Mouse (Mus musculus) heart, embryonic 14.5 days (tissue): Measurements from ENCODE around the gene Arl8a. TPM values are rescaled to one million over a fixed set of nuclear protein-coding genes. Genes with fewer than 3 reads are reported as not detected.
"Not testable (repeated sequence)": the region's sequence is repeated elsewhere in the genome, so short reads cannot be mapped to it uniquely, and the experiment has no call there.

Source experiments
- ATAC-seq: fragments of 200-750 bp; cut with Nextera tagmentation; 2 replicates; pipeline ENCODE4 v1.8.0; 2017; ENCODE audit warnings: low read depth, moderate TSS enrichment; ENCODE audit not compliant: insufficient number of reproducible peaks, insufficient read depth, low FRiP score
- H3K27ac ChIP-seq, 2 experiments: fragments of 200-500 bp in 1 of 2; fragments of 300-500 bp in 1 of 2; sonication (generic) in 1 of 2; replicated peaks in 1 of 2; 2 replicates each; pipeline ENCODE4 v1.5.1; 2012 to 2014; ENCODE audit warnings: low read depth in 2 of 2, low read length in 2 of 2, control low read depth in 1 of 2, mild to moderate bottlenecking in 1 of 2, mixed read lengths in 1 of 2; ENCODE audit not compliant: control insufficient read depth in 1 of 2, insufficient read depth in 1 of 2
- H3K27me3 ChIP-seq: fragments of 300-500 bp; sonication (generic); 2 replicates; pipeline ENCODE4 v1.6.1; 2014; ENCODE audit warnings: mild to moderate bottlenecking, low read length, control low read depth; ENCODE audit not compliant: control insufficient read depth, insufficient read depth
- H3K36me3 ChIP-seq: fragments of 300-500 bp; sonication (generic); 2 replicates; pipeline ENCODE4 v1.6.1; 2014; ENCODE audit warnings: mild to moderate bottlenecking, control low read depth, low read length, mixed read lengths; ENCODE audit not compliant: control insufficient read depth, insufficient read depth
- H3K4me1 ChIP-seq, 2 experiments: fragments of 200-500 bp in 1 of 2; fragments of 300-500 bp in 1 of 2; sonication (generic) in 1 of 2; 2 replicates each; pipeline ENCODE4 v1.6.1; 2012 to 2014; ENCODE audit warnings: low read length in 2 of 2, control low read depth in 1 of 2, mixed read lengths in 1 of 2; ENCODE audit not compliant: control insufficient read depth in 2 of 2, insufficient read depth in 2 of 2
- H3K4me2 ChIP-seq: fragments of 300-500 bp; sonication (generic); 2 replicates; pipeline ENCODE4 v1.6.1; 2014; ENCODE audit warnings: mild to moderate bottlenecking, low read length
- H3K4me3 ChIP-seq, 2 experiments: fragments of 200-500 bp in 1 of 2; fragments of 300-500 bp in 1 of 2; sonication (generic) in 1 of 2; 2 replicates each; pipeline ENCODE4 v1.5.1; 2012 to 2014; ENCODE audit warnings: low read length in 2 of 2, mild to moderate bottlenecking in 2 of 2, control low read depth in 1 of 2, low read depth in 1 of 2, moderate library complexity in 1 of 2; ENCODE audit not compliant: control insufficient read depth in 1 of 2, insufficient read depth in 1 of 2
- H3K9ac ChIP-seq: fragments of 300-500 bp; sonication (generic); 2 replicates; pipeline ENCODE4 v1.6.1; 2014; ENCODE audit warnings: mild to moderate bottlenecking, low read length
- H3K9me3 ChIP-seq: fragments of 300-500 bp; sonication (generic); 2 replicates; pipeline ENCODE4 v1.6.1; 2016; ENCODE audit warnings: low read length, control low read depth; ENCODE audit not compliant: control insufficient read depth
- WGBS: fragments of 180-500 bp; shearing (Covaris S2); extraction: QIAGEN DNeasy Blood & Tissue Kit; methylation state at CpG from one replicate; pipeline ENCODE4 v1.1.7; 2014; 5-methylcytosine and 5-hydroxymethylcytosine counted together
- polyA plus RNA-seq: library from polyadenylated mRNA; unstranded; fragments of >200 nt; fragmentation: Nextera tagmentation; extraction: Ambion mirVana; gene quantifications from 2 replicates; pipeline ENCODE4 v1.2.1, GENCODE M21; 2014

Gene Arl8a
- polyA plus RNA-seq, 1 experiment from 2014 or later, result 37.2 TPM

- peaks cover 7% of the 10 kb centered on the region in 2 experiments for H3K4me1 ChIP-seq
- H3K4me3 ChIP-seq, result no peak overlapping the region
- no peak overlapping the region for H3K27ac ChIP-seq
- H3K4me2 ChIP-seq, result no peak overlapping the region
- H3K27me3 ChIP-seq, result peaks cover 33% of the 10 kb centered on the region
- H3K9me3 ChIP-seq, result no peaks in the 10 kb centered on the region
- 18% methylated on average over 6 of the region's 6 CpGs for WGBS
- no peaks in the 10 kb centered on the region for H3K36me3 ChIP-seq
- H3K9ac ChIP-seq, result no peak overlapping the region
- ATAC-seq, result no peak
Observed at GRCm38 (mm10) chr1:135110075-135110474, 36.5 kb upstream of the Arl8a start.

DNA sequence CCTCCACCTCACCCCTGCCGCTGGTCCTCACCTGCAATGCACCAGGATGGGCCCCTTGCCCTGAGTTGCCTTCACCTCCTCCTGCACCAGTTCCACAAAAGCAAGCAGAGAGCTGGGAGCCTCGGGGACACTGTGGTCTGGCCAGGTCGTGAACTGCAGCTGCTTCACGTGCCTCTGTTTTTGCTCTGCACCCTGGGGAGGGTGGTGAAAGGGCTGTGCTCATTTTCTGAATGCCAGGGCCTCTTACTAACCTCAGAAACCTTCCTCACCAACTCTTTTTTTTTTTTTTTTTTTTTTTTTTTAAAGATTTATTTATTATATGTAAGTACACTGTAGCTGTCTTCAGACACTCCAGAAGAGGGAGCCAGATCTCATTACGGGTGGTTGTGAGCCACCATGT lies 35.4 kb upstream of the Arl8a start:
- H3K4me3 ChIP-seq, H3K27ac ChIP-seq, H3K9me3 ChIP-seq, H3K4me1 ChIP-seq, H3K36me3 ChIP-seq, ATAC-seq, H3K9ac ChIP-seq, H3K4me2 ChIP-seq: not testable (repeated sequence)
- WGBS, result 41% methylated on average over 4 of the region's 5 CpGs
- H3K27me3 ChIP-seq, result peaks cover 21% of the 10 kb centered on the region

DNA sequence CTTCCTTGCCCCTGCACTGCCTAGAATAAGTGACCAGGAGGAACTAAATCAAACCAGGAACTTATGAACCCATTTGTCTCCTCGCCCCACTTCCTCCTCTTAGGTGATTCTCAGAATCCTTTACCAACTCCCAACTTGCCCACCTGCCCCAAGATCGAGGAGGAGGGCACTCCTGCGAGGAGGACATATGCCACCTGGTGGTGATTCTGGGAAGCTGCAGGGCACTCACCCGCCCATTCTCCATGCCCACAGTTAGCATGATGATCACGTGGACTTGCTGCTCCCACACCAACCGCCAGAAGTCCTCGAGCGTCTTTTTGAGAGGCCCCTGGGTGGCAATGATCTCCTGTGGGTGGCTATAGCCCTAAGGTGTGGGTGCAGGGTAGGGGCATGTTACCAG lies 34.0 kb upstream of the Arl8a start:
- Histone ChIP-seq H3K9me3 (no peaks in the 10 kb centered on the region), H3K4me3 (no peak overlapping the region), H3K27ac (no peak overlapping the region), H3K4me1 (peaks cover 0 to 2% of the 10 kb centered on the region in 2 experiments; a peak in 1 of 4 replicates), H3K36me3 (no peaks in the 10 kb centered on the region), H3K4me2 (no peak overlapping the region), H3K27me3 (peaks cover 10% of the 10 kb centered on the region; the same call in 1 of the 2 replicates), H3K9ac (no peak overlapping the region)
- ATAC-seq, result no peak
- WGBS, result 10% methylated on average over 8 of the region's 8 CpGs

DNA sequence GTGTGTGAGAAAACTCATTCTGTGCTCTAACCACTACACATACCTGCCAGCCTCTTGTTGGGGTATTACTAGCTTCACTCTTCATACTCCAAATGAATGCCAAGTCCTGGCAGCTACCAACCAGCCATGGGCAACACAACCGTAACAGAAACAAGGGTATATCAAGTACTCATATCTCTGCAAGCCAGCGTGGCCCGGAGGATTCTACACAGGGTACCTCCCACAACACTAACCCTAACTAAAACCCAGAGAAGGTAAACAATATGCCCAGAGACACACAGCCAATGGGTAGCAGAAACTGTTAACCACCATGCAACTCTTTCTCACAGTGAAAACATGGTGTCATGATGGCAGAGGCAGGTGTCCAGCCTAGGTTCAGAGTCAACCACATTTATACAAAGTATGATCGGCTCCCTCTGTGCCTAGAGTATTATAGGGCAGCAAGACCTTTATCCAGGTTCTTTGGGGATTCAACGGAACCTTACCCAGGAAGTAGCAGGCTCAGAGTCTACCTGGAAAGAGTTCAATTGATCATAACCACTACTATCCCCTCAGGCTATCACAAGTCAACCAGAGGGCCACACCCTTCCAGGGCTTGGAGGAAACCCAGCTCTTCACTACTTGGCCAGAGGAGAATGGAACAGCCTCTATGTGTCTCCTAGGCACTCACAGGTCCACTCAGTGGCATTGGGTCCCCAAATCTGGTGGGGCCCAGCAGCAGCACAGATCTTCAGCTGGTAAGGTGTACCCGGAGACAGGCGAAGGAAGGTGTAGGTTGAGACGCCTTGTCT lies 21.9 kb upstream of the Arl8a start:
- H3K4me1 ChIP-seq, result peaks cover 3 to 4% of the 10 kb centered on the region in 2 experiments; a peak in 2 of 4 replicates
- H3K27me3 ChIP-seq, result peaks cover 50% of the 10 kb centered on the region
- ATAC-seq, result no peak
- H3K9me3 ChIP-seq, result no peaks in the 10 kb centered on the region
- WGBS, result 88% methylated on average over 8 of the region's 8 CpGs
- H3K36me3 ChIP-seq, result no peaks in the 10 kb centered on the region
- H3K4me3 ChIP-seq, result no peak overlapping the region
- H3K27ac ChIP-seq, result no peak overlapping the region
- H3K4me2 ChIP-seq, result no peak overlapping the region
- H3K9ac ChIP-seq, result no peak overlapping the region

GRCm38 (mm10) chr1:135125990-135126389 lies 20.6 kb upstream of the Arl8a start:
- Histone ChIP-seq H3K27me3 (peaks cover 52% of the 10 kb centered on the region), H3K4me1 (peaks cover 6 to 7% of the 10 kb centered on the region in 2 experiments), H3K36me3 (no peaks in the 10 kb centered on the region), H3K4me3 (no peak overlapping the region), H3K9me3 (no peaks in the 10 kb centered on the region), H3K4me2 (no peak overlapping the region), H3K27ac (no peak overlapping the region), H3K9ac (no peak overlapping the region)
- no peak for ATAC-seq
- WGBS, result 53% methylated on average over 8 of the region's 8 CpGs

DNA sequence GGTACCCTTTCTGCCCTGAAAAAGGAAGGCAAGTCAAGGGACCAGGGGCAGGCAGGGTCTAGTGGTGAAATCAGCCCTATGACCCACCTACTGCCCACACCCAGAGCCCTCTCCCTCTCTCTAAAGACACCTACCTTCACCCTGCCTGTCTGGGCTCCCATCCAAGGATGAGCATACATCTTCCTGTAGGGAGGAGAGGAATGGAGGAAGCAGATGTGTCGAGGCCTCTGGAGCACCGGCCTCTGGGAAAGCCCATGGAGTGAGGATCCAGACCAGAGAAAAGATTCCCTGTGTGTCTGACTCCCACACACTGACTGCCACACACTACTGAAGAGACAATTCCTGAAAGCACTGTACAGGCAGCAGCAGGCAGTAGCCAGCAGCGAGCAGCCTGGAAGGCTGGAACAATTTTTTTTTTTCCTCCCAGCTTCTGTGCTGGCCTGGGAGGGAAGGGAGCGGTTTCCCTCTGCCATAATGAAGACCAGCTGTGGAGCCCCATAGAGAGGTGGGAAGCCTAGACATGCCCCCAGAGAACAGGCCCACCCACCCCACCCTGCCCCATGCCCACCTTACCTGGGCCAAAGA lies 20.1 kb upstream of the Arl8a start:
- ATAC-seq, result no peak

DNA sequence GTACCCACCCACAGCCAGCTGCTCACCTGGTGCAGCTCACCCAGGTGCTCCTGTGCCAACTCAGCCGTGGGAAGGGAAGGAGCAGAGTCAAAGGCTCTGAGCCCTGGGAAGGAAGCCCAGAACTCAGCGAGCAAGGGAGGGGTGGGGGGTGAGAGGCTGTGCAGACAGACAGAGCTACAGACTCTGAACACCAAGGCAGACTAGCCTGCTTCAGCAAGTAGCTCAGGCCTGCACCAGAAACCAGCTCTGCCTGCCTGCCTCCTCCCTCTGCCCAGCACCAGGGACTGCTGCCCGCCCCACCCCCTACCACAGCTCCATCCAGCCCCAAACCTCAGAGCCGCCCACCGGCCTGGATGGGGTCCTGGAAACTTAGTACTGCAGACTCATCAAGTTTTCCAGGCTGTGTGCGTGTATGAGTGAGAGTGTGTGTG lies 18.6 kb upstream of the Arl8a start:
- no peak overlapping the region for H3K4me3 ChIP-seq
- no peak overlapping the region for H3K9ac ChIP-seq
- no peaks in the 10 kb centered on the region for H3K9me3 ChIP-seq
- H3K27ac ChIP-seq, result no peak overlapping the region
- H3K4me1 ChIP-seq, result peaks cover 21 to 25% of the 10 kb centered on the region in 2 experiments
- ATAC-seq, result no peak
- no peaks in the 10 kb centered on the region for H3K36me3 ChIP-seq
- WGBS, result 67% methylated on average over 6 of the region's 6 CpGs
- H3K27me3 ChIP-seq, result peaks cover 59% of the 10 kb centered on the region
- H3K4me2 ChIP-seq, result no peak overlapping the region

More for the DNA sequence above, 20.1 kb upstream of the Arl8a start:
- Histone ChIP-seq H3K9me3 (no peaks in the 10 kb centered on the region), H3K4me3 (no peak overlapping the region), H3K36me3 (no peaks in the 10 kb centered on the region), H3K9ac (no peak overlapping the region), H3K4me2 (no peak overlapping the region), H3K4me1 (peaks cover 12 to 13% of the 10 kb centered on the region in 2 experiments), H3K27ac (no peak overlapping the region), H3K27me3 (peaks cover 58% of the 10 kb centered on the region)
- WGBS, result 50% methylated on average over 3 of the region's 4 CpGs
